Mouse (Mus musculus): ENCODE measurements around the gene Ubiad1. TPM values are rescaled to one million over a fixed set of nuclear protein-coding genes. Genes with fewer than 3 reads are reported as not detected.

The Ubiad1 gene
- total and polyA plus RNA-seq, 2 experiments from 2014 or later = 12.2 to 18.7 TPM

GRCm38 (mm10) chr4:148433813-148434212 is 10.8 kb downstream of the Ubiad1 start:
- Histone ChIP-seq H3K27ac (ENCODE audit: low read depth, low read length) (no peak overlapping the region), H3K4me2 (ENCODE audit: low read depth) (no peak overlapping the region), H3K4me1 (ENCODE audit: insufficient read depth) (no peaks in the 10 kb centered on the region), H3K9ac (no peak overlapping the region), H3K27me3 (ENCODE audit: insufficient read depth, low read length) (no peaks in the 10 kb centered on the region), H3K36me3 (ENCODE audit: insufficient read depth) (no peaks in the 10 kb centered on the region), H3K4me3 (ENCODE audit: low read depth, low read length) (no peak overlapping the region), H3K9me3 (ENCODE audit: low read length) (no peaks in the 10 kb centered on the region)
- ATAC-seq (no peak), DNase-seq (no peak)
- TF ChIP-seq CTCF (IDR thresholded peaks at IDR 0.05; ENCODE audit: low read depth) = no peak
- 91% methylated on average over 5 of the region's 5 CpGs for WGBS

DNA sequence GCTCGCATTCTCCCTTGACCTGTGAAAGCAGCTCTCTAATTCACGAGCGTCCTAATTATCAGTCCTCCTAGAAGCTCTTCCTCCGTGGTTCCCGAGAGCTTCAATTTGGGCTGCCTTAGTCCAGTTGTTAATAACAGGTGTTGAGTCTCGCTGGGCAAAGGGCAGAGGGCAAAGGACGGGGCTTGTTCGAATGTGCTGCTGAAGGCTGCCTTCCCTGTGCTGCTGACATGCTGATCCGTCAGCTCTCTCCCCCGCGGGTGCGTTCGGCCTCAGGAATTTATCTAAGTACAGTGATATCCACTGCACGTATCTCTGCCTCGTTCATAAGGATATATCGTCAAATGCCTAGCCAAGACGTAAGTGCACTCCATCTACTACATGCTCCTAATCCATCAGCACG is 11.2 kb downstream of the Ubiad1 start:
- no peaks in the 10 kb centered on the region for H3K9me3 ChIP-seq (ENCODE audit: low read length)
- no peaks in the 10 kb centered on the region for H3K36me3 ChIP-seq (ENCODE audit: insufficient read depth)
- DNase-seq (no peak), ATAC-seq (no peak)
- no peak overlapping the region for H3K4me3 ChIP-seq (ENCODE audit: low read depth, low read length)
- TF ChIP-seq CTCF (IDR thresholded peaks at IDR 0.05; ENCODE audit: low read depth) = no peak
- H3K9ac ChIP-seq = no peak overlapping the region
- H3K4me1 ChIP-seq (ENCODE audit: insufficient read depth) = no peaks in the 10 kb centered on the region
- H3K27me3 ChIP-seq (ENCODE audit: insufficient read depth, low read length) = no peaks in the 10 kb centered on the region
- 84% methylated on average over 18 of the region's 18 CpGs for WGBS
- H3K27ac ChIP-seq (ENCODE audit: low read depth, low read length) = no peak overlapping the region
- no peak overlapping the region for H3K4me2 ChIP-seq (ENCODE audit: low read depth)

- Histone ChIP-seq H3K36me3 (ENCODE audit: insufficient read depth) (no peaks in the 10 kb centered on the region), H3K27ac (ENCODE audit: low read depth, low read length) (no peak overlapping the region), H3K9me3 (ENCODE audit: low read length) (no peaks in the 10 kb centered on the region), H3K4me3 (ENCODE audit: low read depth, low read length) (no peak overlapping the region), H3K4me2 (ENCODE audit: low read depth) (no peak overlapping the region), H3K9ac (no peak overlapping the region), H3K4me1 (ENCODE audit: insufficient read depth) (no peaks in the 10 kb centered on the region), H3K27me3 (ENCODE audit: insufficient read depth, low read length) (no peaks in the 10 kb centered on the region)
- TF ChIP-seq CTCF (IDR thresholded peaks at IDR 0.05; ENCODE audit: low read depth) = no peak
- 91% methylated on average over 4 of the region's 4 CpGs for WGBS
- DNase-seq (no peak), ATAC-seq (no peak)
These were observed 12.1 kb downstream of the Ubiad1 start for GRCm38 (mm10) chr4:148432488-148432887.

- no peak overlapping the region for H3K4me2 ChIP-seq (ENCODE audit: low read depth)
- no peaks in the 10 kb centered on the region for H3K27me3 ChIP-seq (ENCODE audit: insufficient read depth, low read length)
- 84% methylated on average over 11 of the region's 11 CpGs for WGBS
- no peak overlapping the region for H3K4me3 ChIP-seq (ENCODE audit: low read depth, low read length)
- DNase-seq (no peak), ATAC-seq (no peak)
- H3K27ac ChIP-seq (ENCODE audit: low read depth, low read length) = no peak overlapping the region
- no peaks in the 10 kb centered on the region for H3K4me1 ChIP-seq (ENCODE audit: insufficient read depth)
- H3K9ac ChIP-seq = no peak overlapping the region
- no peaks in the 10 kb centered on the region for H3K36me3 ChIP-seq (ENCODE audit: insufficient read depth)
- no peaks in the 10 kb centered on the region for H3K9me3 ChIP-seq (ENCODE audit: low read length)
- TF ChIP-seq CTCF (IDR thresholded peaks at IDR 0.05; ENCODE audit: low read depth) = no peak
These were observed 13.6 kb downstream of the Ubiad1 start for GRCm38 (mm10) chr4:148430880-148431519.

- H3K9ac ChIP-seq = no peak overlapping the region
- 19% methylated on average over 6 of the region's 6 CpGs for WGBS
- DNase-seq = peak; percentile 80
- no peaks in the 10 kb centered on the region for H3K4me1 ChIP-seq (ENCODE audit: insufficient read depth)
- ATAC-seq = peak; percentile 69
- H3K27me3 ChIP-seq (ENCODE audit: insufficient read depth, low read length) = no peaks in the 10 kb centered on the region
- H3K4me2 ChIP-seq (ENCODE audit: low read depth) = no peak overlapping the region
- no peak overlapping the region for H3K27ac ChIP-seq (ENCODE audit: low read depth, low read length)
- no peak overlapping the region for H3K4me3 ChIP-seq (ENCODE audit: low read depth, low read length)
- no peaks in the 10 kb centered on the region for H3K9me3 ChIP-seq (ENCODE audit: low read length)
- no peaks in the 10 kb centered on the region for H3K36me3 ChIP-seq (ENCODE audit: insufficient read depth)
- TF ChIP-seq CTCF (IDR thresholded peaks at IDR 0.05; ENCODE audit: low read depth) = peak; percentile 90
These were observed 14.9 kb downstream of the Ubiad1 start for GRCm38 (mm10) chr4:148429686-148430085.

GRCm38 (mm10) chr4:148429121-148429520 is 15.4 kb downstream of the Ubiad1 start:
- WGBS = 74% methylated on average over 11 of the region's 11 CpGs
- Histone ChIP-seq H3K36me3 (ENCODE audit: insufficient read depth) (no peaks in the 10 kb centered on the region), H3K4me3 (ENCODE audit: low read depth, low read length) (no peak overlapping the region), H3K4me2 (ENCODE audit: low read depth) (no peak overlapping the region), H3K9me3 (ENCODE audit: low read length) (no peaks in the 10 kb centered on the region), H3K27me3 (ENCODE audit: insufficient read depth, low read length) (no peaks in the 10 kb centered on the region), H3K4me1 (ENCODE audit: insufficient read depth) (no peaks in the 10 kb centered on the region), H3K9ac (no peak overlapping the region), H3K27ac (ENCODE audit: low read depth, low read length) (no peak overlapping the region)
- no peak for DNase-seq
- no peak for TF ChIP-seq CTCF (IDR thresholded peaks at IDR 0.05; ENCODE audit: low read depth)
- ATAC-seq = no peak

DNA sequence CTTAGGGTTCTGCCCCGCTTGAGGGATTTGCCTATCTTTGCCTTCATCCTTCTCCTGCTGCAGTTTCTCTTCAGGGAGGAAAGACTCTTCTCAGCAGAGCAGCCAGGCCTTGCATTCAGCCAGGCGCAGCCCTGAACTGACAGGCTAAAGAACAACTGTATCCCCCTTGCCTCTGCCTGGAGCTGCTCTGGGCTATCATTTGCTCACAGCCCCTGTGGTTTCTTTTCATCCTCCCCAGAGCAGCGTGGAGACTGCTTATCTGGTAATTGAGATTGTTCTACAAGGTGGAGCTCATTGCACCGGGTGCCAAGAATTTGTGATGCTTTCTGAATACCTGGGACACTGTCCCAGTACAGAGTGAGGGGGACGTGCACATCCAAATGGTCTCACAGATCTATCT is 16.0 kb downstream of the Ubiad1 start:
- no peaks in the 10 kb centered on the region for H3K9me3 ChIP-seq (ENCODE audit: low read length)
- WGBS = 83% methylated on average over 5 of the region's 5 CpGs
- TF ChIP-seq CTCF (IDR thresholded peaks at IDR 0.05; ENCODE audit: low read depth) = no peak
- H3K27me3 ChIP-seq (ENCODE audit: insufficient read depth, low read length) = no peaks in the 10 kb centered on the region
- no peak overlapping the region for H3K4me3 ChIP-seq (ENCODE audit: low read depth, low read length)
- H3K4me1 ChIP-seq (ENCODE audit: insufficient read depth) = no peaks in the 10 kb centered on the region
- H3K27ac ChIP-seq (ENCODE audit: low read depth, low read length) = no peak overlapping the region
- no peak for ATAC-seq
- no peaks in the 10 kb centered on the region for H3K36me3 ChIP-seq (ENCODE audit: insufficient read depth)
- DNase-seq = no peak
- no peak overlapping the region for H3K4me2 ChIP-seq (ENCODE audit: low read depth)
- no peak overlapping the region for H3K9ac ChIP-seq

All from forebrain, postnatal 0 days (tissue).